Mouse (Mus musculus) G1E (cell line): ENCODE results near the gene Cdip1. TPM values are rescaled to one million over a fixed set of nuclear protein-coding genes. Genes with fewer than 3 reads are reported as not detected.
"Not testable (repeated sequence)": the region's sequence is repeated elsewhere in the genome, so short reads cannot be mapped to it uniquely, and the experiment has no call there.

Source experiments
- ATAC-seq: 2 replicates; pipeline ENCODE4 v1.8.0; 2016; ENCODE audit warnings: mild to moderate bottlenecking; ENCODE audit not compliant: insufficient number of reproducible peaks, poor library complexity, low FRiP score, severe bottlenecking; ENCODE audit errors: extremely low read depth
- DNase-seq: peaks from one replicate; pipeline ENCODE4 v3.0.0; 2012; ENCODE audit warnings: low spot score
- H3K27me3 ChIP-seq: 2 replicates; pipeline ENCODE4 v1.6.1; 2012; ENCODE audit warnings: mild to moderate bottlenecking, low read length, inconsistent platforms; ENCODE audit not compliant: insufficient read depth
- H3K36me3 ChIP-seq: replicated peaks from 2 replicates; pipeline ENCODE3; 2012; ENCODE audit warnings: mild to moderate bottlenecking, inconsistent platforms
- H3K4me1 ChIP-seq: 2 replicates; pipeline ENCODE4 v1.6.1; 2012; ENCODE audit warnings: low read depth, low read length, inconsistent platforms, mixed read lengths; ENCODE audit not compliant: insufficient read depth
- H3K4me3 ChIP-seq: 2 replicates; pipeline ENCODE4 v1.5.1; 2012; ENCODE audit warnings: low read depth, mild to moderate bottlenecking, inconsistent platforms, low read length, moderate library complexity, mixed read lengths
- H3K9me3 ChIP-seq: replicated peaks from 2 replicates; pipeline ENCODE4 v1.6.1; 2012; ENCODE audit warnings: inconsistent platforms
- CTCF ChIP-seq: IDR thresholded peaks from 2 replicates; pipeline ENCODE4 v1.5.1; 2012; ENCODE audit warnings: low read depth, low read length, inconsistent platforms, mixed read lengths
- GATA1 ChIP-seq: IDR thresholded peaks from 2 replicates; pipeline ENCODE4 v1.6.1; 2012; ENCODE audit warnings: borderline replicate concordance, low read length, inconsistent platforms, mixed read lengths
- GATA2 ChIP-seq: IDR thresholded peaks from 2 replicates; pipeline ENCODE4 v1.6.1; 2012; ENCODE audit warnings: low read depth, low read length, inconsistent platforms, borderline replicate concordance
- POLR2AphosphoS5 ChIP-seq: IDR thresholded peaks from 2 replicates; pipeline ENCODE4 v1.6.1; 2012; ENCODE audit warnings: low read depth, low read length, inconsistent platforms; ENCODE audit not compliant: insufficient replicate concordance
- TAL1 ChIP-seq: conservative IDR thresholded peaks from 2 replicates; pipeline ENCODE4 v1.6.1; 2012; ENCODE audit warnings: low read depth, low read length, inconsistent platforms, mixed read lengths
- polyA plus RNA-seq: library from polyadenylated mRNA; stranded (reverse); fragments of >175 nt; gene quantifications from 2 replicates; pipeline ENCODE4 v1.2.3, GENCODE M21; 2012
- total RNA-seq, 2 experiments: library from RNA; stranded (forward) in 1 of 2; stranded (reverse) in 1 of 2; fragments of 200-1000 nt in 1 of 2; fragments of >200 nt in 1 of 2; fragmentation: Nextera tagmentation in 1 of 2; gene quantifications; 2 replicates each; pipeline ENCODE4 v1.2.3; 2014 to 2017

Cdip1 gene
- total and polyA plus RNA-seq, 3 experiments = 12.0 to 31.9 (median 16.2) TPM

DNA sequence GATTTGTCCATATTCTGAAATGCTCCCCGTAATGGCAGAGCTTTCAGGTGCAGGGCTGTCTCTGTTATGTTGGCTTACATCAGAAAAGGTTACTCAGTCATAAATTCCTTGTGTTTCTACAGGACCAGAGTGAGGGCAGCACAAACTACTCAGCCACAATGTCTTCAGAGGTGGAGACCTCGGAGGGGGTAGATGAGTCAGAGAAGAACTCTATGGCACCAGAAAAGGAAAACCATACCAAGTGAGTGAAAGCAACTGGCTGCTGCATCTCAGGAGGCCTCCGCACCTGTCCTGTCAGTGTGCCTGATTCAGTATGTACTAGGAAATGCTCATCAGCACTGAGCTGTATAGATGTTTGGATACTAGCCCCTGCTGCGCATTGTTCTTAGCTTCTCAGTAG lies 27.7 kb downstream of the Cdip1 start:
- Histone ChIP-seq H3K36me3 (peaks cover 50% of the 10 kb centered on the region), H3K27me3 (no peaks in the 10 kb centered on the region), H3K4me3 (no peak overlapping the region), H3K4me1 (no peaks in the 10 kb centered on the region), H3K9me3 (no peaks in the 10 kb centered on the region)
- DNase-seq (no peak), ATAC-seq (no peak)
- TF ChIP-seq GATA2 (no peak), GATA1 (no peak), TAL1 (no peak)

DNA sequence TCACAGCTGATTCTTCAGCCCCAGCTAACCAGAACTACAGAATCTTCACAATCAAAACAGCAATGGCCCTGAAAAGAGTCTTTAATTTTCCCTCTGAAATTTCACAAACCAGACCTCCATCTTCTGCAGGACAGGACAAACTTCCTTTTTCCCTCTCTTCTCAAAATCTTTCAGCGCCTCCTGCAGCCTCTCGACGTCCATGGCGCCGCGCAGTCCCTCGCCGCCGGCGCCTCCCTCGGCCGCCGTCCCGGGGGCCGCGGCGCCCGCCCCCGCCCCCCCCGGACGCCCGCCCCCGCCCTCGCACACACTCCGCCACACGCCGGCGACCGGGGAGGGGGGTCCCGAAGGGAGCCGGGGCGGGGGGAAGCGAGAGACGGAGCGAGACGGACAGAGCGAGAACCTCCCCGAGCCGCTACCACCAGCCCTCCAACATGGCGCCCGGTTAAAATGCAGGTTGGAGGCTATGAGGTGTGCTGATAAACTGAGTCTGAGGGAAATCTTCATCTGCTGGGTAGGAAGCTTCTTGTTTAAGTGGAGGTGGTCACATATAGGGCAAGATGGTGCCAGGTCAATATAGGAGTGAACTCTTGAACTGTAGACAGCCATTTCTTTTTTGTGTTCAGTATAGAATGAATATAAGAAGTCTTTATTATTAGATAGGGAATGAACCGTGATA lies 33.3 kb downstream of the Cdip1 start:
- H3K9me3 ChIP-seq, DNase-seq, ATAC-seq, H3K4me3 ChIP-seq, H3K36me3 ChIP-seq, H3K4me1 ChIP-seq, H3K27me3 ChIP-seq: not testable (repeated sequence)

DNA sequence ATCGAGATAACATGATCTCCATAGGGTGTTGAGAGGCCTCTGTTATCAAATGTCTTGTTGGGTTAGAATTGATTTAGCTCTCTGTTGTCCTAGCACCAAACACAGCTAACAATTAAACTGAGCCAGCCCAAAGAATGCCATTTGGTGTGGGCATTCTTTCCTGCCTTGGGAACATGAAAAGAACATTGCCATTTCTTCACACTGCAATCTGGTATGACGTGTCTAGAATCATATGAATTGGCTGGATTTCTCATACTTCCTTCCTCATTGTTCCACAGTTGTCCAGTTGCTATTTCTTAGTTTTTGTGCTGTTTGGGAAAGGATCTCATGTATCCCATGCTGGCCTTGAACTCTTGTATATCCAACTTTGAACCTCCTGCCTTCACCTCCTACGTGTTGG lies 36.0 kb downstream of the Cdip1 start:
- no peaks in the 10 kb centered on the region for H3K9me3 ChIP-seq
- no peak for TF ChIP-seq GATA1
- no peak for TF ChIP-seq TAL1
- no peak for TF ChIP-seq CTCF
- no peak for TF ChIP-seq GATA2
- no peak for TF ChIP-seq POLR2AphosphoS5
- ATAC-seq = no peak

DNA sequence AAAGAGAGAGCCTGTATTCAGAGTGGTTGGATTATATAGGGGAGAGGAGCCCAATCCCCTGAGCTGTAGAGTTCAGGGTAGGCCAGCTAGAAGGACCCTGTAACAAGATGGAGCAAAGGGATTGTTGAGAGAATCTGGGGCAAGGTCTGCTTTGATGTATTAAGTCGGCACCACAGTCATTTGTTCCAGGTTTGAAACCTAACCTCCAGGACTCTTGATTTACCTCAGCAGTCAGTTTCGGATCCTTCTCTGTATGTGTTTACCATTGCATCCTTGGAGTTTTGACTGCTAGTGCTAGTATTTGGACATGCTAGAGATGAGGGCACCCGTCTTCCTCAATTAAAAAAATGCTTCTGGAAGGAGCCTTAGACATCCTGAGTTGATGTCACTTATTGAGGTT lies 37.9 kb downstream of the Cdip1 start:
- no peak for DNase-seq
- no peak for TF ChIP-seq CTCF

More for the DNA sequence above, 36.0 kb downstream of the Cdip1 start:
- no peaks in the 10 kb centered on the region for H3K27me3 ChIP-seq
- H3K36me3 ChIP-seq = peaks cover 4% of the 10 kb centered on the region
- DNase-seq = no peak
- H3K4me3 ChIP-seq = no peak overlapping the region
- no peaks in the 10 kb centered on the region; the same call in 1 of the 2 replicates for H3K4me1 ChIP-seq

DNA sequence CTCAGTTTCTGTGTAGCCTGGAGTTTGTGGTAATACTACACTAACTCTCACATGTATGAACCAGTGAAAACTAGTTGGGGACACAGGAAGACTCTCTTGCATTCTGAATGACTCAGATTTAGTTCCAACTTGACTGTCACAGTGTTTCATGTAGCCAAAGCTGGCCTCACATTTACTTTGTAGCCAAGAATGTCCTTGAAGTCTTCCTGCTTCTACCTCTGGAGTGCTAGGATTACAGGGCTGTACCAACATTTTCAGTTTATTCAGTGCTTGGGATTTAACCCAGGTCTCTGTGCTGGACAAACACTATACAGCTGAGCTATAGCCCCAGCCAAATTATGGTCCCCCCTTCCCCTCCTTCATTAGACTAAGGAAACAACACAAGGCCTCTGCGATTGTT lies 47.9 kb downstream of the Cdip1 start:
- ATAC-seq = no peak

More for the DNA sequence above, 37.9 kb downstream of the Cdip1 start:
- ATAC-seq = no peak
- H3K9me3 ChIP-seq = no peaks in the 10 kb centered on the region
- no peaks in the 10 kb centered on the region for H3K27me3 ChIP-seq
- no peaks in the 10 kb centered on the region; the same call in 1 of the 2 replicates for H3K4me1 ChIP-seq
- H3K4me3 ChIP-seq = no peak overlapping the region
- peaks cover 4% of the 10 kb centered on the region for H3K36me3 ChIP-seq

DNA sequence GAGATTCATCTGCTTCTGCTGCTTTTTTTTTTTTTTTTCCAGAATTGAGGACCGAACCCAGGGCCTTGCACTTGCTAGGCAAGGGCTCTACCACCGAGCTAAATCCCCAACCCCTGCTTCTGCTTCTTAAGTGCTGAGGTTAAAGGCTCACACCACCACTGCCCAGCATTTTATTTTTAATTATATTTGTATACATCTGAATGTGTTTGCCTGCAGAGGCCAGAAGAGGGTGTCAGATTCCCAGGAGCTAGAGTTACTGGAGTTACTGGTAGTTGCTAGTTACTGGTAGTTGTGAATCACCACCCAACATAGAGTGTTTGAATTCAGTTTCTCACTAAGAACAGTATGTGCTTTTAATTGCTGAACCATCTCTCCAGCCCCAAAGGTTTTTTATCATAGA lies 50.1 kb downstream of the Cdip1 start:
- Histone ChIP-seq H3K9me3 (no peaks in the 10 kb centered on the region), H3K27me3 (no peaks in the 10 kb centered on the region), H3K4me3 (no peak overlapping the region), H3K4me1 (no peaks in the 10 kb centered on the region), H3K36me3 (peaks cover 16% of the 10 kb centered on the region)
- no peak for ATAC-seq
- no peak for DNase-seq
- no peak for TF ChIP-seq CTCF
- TF ChIP-seq TAL1 = no peak
- TF ChIP-seq POLR2AphosphoS5 = no peak

More for the DNA sequence above, 47.9 kb downstream of the Cdip1 start:
- DNase-seq = no peak
- TF ChIP-seq TAL1 = no peak
- TF ChIP-seq CTCF = no peak
- TF ChIP-seq GATA1 = no peak
- no peak for TF ChIP-seq GATA2
- TF ChIP-seq POLR2AphosphoS5 = no peak
- Histone ChIP-seq H3K9me3 (no peaks in the 10 kb centered on the region), H3K4me1 (no peaks in the 10 kb centered on the region), H3K36me3 (peaks cover 6% of the 10 kb centered on the region), H3K27me3 (no peaks in the 10 kb centered on the region), H3K4me3 (no peak overlapping the region)

DNA sequence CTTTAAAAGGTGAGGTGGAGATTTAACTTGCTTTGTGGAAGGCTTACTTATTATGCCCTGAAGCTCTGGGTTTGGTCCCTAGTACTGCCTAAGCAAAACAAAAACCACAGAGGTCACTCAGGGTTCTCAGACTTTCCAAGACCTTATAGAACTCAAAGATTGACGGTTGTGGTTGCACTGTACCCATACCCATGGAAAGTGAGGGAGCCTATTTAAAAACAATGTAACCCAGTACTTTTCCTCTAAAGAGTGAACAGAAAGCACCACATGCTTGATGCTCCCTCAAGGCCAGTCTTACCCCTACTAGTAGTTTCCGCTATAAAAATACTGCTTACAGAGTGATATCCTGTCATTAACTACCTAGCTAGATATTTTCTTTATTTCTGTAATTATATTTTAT lies 53.8 kb downstream of the Cdip1 start:
- no peak for ATAC-seq
- no peak for DNase-seq
- TF ChIP-seq GATA2 = no peak
- no peak for TF ChIP-seq GATA1
- TF ChIP-seq CTCF = no peak
- no peak for TF ChIP-seq POLR2AphosphoS5
- TF ChIP-seq TAL1 = no peak
- Histone ChIP-seq H3K4me1 (no peaks in the 10 kb centered on the region; the same call in 1 of the 2 replicates), H3K4me3 (no peak overlapping the region), H3K9me3 (no peaks in the 10 kb centered on the region), H3K36me3 (peaks cover 22% of the 10 kb centered on the region), H3K27me3 (no peaks in the 10 kb centered on the region)
